Mouse (Mus musculus) lung, embryonic 14.5 days (tissue): Measurements from ENCODE around the gene Tfap2d. TPM values are rescaled to one million over a fixed set of nuclear protein-coding genes. Genes with fewer than 3 reads are reported as not detected.

Experiments used
- ATAC-seq: fragments of 200-750 bp; cut with Nextera tagmentation; 2 replicates; pipeline ENCODE4 v1.8.0; 2017; ENCODE audit warnings: mild to moderate bottlenecking, moderate TSS enrichment, moderate library complexity; ENCODE audit not compliant: insufficient read depth
- DNase-seq: peaks from one replicate; pipeline ENCODE4 v3.0.0-alpha.2; 2015
- H3K27ac ChIP-seq: fragments of 300-500 bp; sonication (generic); 2 replicates; pipeline ENCODE4 v1.5.1; 2014; ENCODE audit warnings: low read depth, mild to moderate bottlenecking, moderate library complexity
- H3K27me3 ChIP-seq: fragments of 300-500 bp; sonication (generic); 2 replicates; pipeline ENCODE4 v1.6.1; 2014; ENCODE audit warnings: low read length, control low read depth; ENCODE audit not compliant: insufficient read depth
- H3K36me3 ChIP-seq: fragments of 300-500 bp; sonication (generic); 2 replicates; pipeline ENCODE4 v1.6.1; 2014; ENCODE audit warnings: control low read depth; ENCODE audit not compliant: insufficient read depth
- H3K4me1 ChIP-seq: fragments of 300-500 bp; sonication (generic); 2 replicates; pipeline ENCODE4 v1.6.1; 2014; ENCODE audit warnings: antibody characterized with exemption, control low read depth; ENCODE audit not compliant: insufficient read depth
- H3K4me2 ChIP-seq: fragments of 300-500 bp; sonication (generic); 2 replicates; pipeline ENCODE4 v1.6.1; 2014; ENCODE audit warnings: mild to moderate bottlenecking
- H3K4me3 ChIP-seq: fragments of 300-500 bp; sonication (generic); 2 replicates; pipeline ENCODE4 v1.5.1; 2014; ENCODE audit warnings: low read depth, low read length
- H3K9ac ChIP-seq: fragments of 300-500 bp; sonication (generic); 2 replicates; pipeline ENCODE4 v1.6.1; 2014
- H3K9me3 ChIP-seq: fragments of 300-500 bp; sonication (generic); 2 replicates; pipeline ENCODE4 v1.6.1; 2016; ENCODE audit warnings: low read depth, low read length, control low read depth
- CTCF ChIP-seq: IDR thresholded peaks from 2 replicates; pipeline ENCODE4 v1.5.1; 2016; ENCODE audit warnings: antibody characterized with exemption, low read depth
- WGBS: fragments of 180-500 bp; shearing (Covaris S2); extraction: QIAGEN DNeasy Blood & Tissue Kit; methylation state at CpG from one replicate; pipeline ENCODE4 v1.1.7; 2014; 5-methylcytosine and 5-hydroxymethylcytosine counted together
- polyA plus RNA-seq: library from polyadenylated mRNA; unstranded; fragments of >200 nt; fragmentation: Nextera tagmentation; extraction: Ambion mirVana; gene quantifications from 2 replicates; pipeline ENCODE4 v1.2.1, GENCODE M21; 2014

Tfap2d gene
- polyA plus RNA-seq, 1 experiment from 2014 or later: not detected

DNA sequence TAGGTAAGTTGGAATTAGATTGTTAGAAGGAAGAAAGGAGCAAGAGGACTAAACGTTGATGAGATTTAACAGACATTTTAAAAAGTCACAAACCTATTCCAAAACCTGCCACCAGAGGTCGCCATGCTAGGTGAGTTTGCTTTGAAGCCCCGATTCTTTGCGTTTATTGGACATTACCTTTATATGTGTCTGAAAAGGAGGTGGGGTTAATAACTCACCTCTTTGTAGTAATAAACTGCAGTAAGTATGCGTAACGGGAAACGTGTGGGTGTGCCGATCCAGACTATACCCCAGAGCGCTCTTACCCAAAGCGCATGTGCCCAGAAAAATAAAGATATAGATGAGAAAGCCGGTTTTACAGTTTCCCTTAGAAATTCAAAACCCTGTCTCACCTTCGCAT lies 102.8 kb downstream of the Tfap2d start:
- Histone ChIP-seq H3K36me3 (no peaks in the 10 kb centered on the region), H3K4me2 (peak overlapping the region; percentile 55), H3K27ac (no peak overlapping the region), H3K4me3 (0 out of 2 replicates have a peak overlapping the region, but pooled peaks have one; percentile 12), H3K4me1 (no peaks in the 10 kb centered on the region), H3K27me3 (peaks cover 41% of the 10 kb centered on the region), H3K9ac (no peak overlapping the region), H3K9me3 (no peaks in the 10 kb centered on the region)
- no peak for ATAC-seq
- peak; percentile 76 for DNase-seq
- 5% methylated on average over 12 of the region's 12 CpGs for WGBS
- peak; percentile 76 for TF ChIP-seq CTCF

DNA sequence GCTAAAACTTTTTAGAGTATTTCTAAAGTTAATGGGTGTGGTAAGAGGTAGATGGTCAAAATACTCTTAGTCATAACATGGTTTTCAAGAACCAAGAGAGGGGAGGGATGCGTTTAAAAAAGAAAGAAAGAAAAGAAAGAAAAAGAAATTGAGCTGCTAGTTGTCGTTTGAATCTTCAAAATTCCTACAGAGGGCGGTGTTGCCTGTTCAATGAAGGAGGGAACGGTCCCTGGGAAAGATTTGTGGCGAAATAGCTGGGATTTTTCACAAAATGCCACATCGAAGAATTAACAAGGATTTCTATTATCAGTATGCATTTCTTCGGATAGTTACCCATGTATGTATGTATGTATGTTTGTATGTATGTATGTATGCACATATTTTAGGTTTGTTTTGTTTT lies 103.4 kb downstream of the Tfap2d start:
- DNase-seq (peak; percentile 74), ATAC-seq (peak; percentile 31; the same call in 1 of the 2 replicates)
- Histone ChIP-seq H3K9me3 (no peaks in the 10 kb centered on the region), H3K4me2 (peak overlapping the region; percentile 55; the same call in 1 of the 2 replicates), H3K4me3 (0 out of 2 replicates have a peak overlapping the region, but pooled peaks have one; percentile 12), H3K27ac (no peak overlapping the region), H3K27me3 (peaks cover 46% of the 10 kb centered on the region), H3K9ac (no peak overlapping the region), H3K36me3 (no peaks in the 10 kb centered on the region), H3K4me1 (no peaks in the 10 kb centered on the region)
- under 1% methylated on average over 7 of the region's 7 CpGs for WGBS
- peak; percentile 61 for TF ChIP-seq CTCF

- no peak overlapping the region for H3K4me3 ChIP-seq
- no peaks in the 10 kb centered on the region for H3K36me3 ChIP-seq
- no peak for DNase-seq
- peaks cover 60% of the 10 kb centered on the region for H3K27me3 ChIP-seq
- WGBS: 7% methylated on average over 4 of the region's 4 CpGs
- TF ChIP-seq CTCF: no peak
- no peaks in the 10 kb centered on the region for H3K4me1 ChIP-seq
- H3K27ac ChIP-seq: no peak overlapping the region
- no peaks in the 10 kb centered on the region for H3K9me3 ChIP-seq
- no peak for ATAC-seq
- H3K9ac ChIP-seq: no peak overlapping the region
- H3K4me2 ChIP-seq: no peak overlapping the region
Measured at GRCm38 (mm10) chr1:19207611-19208010, 104.8 kb downstream of the Tfap2d start.

DNA sequence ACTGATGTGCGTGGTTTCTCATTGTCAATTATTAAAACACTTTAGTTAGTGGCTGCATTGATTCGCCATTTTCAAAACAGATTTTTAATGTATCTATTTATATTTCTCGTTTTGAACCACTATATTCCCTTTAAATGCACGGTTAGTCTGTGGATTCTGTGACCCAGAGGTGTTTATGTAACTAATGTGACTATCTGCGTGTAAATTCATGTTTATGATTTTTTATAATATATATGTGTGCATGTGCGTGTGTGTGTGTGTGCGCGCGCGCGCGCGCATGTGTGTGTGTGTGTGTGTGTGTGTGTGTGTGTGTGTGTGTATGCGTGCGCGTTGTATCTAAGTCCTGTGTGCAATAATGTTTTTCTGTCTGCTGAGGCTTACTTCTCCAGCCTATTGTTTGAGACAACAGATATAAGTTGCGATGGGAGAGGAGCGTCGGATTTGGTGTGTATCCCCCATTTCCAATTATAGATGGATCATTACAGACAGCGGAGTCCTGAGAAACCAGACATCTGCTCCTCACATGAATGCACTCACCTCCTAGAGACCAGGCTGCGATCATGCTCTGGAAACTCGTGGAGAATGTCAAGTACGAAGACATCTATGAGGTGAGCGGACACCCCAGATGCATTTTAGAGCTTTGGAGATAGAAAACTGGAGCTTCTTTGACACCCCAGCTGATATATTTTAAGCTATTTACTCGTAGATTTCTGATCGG lies 106.0 kb downstream of the Tfap2d start, which contains the start of gene Tfap2b:
Tfap2b (plus strand) TSS at position 274 of the 718 bp plus-strand sequence.
- Histone ChIP-seq H3K9ac (no peak within 1 kb of the TSS), H3K4me3 (peak within 1 kb of the TSS; percentile 24), H3K4me2 (peak within 1 kb of the TSS; percentile 49), H3K27me3 (peaks cover 70% of the 10 kb centered on the region), H3K27ac (no peak within 1 kb of the TSS), H3K36me3 (no peaks in the 10 kb centered on the region), H3K4me1 (no peaks in the 10 kb centered on the region), H3K9me3 (no peaks in the 10 kb centered on the region)
- no peak for ATAC-seq
- WGBS: 3% methylated on average over 26 of the region's 26 CpGs
- DNase-seq: no peak
- no peak for TF ChIP-seq CTCF

- DNase-seq: peak; percentile 13
- H3K27ac ChIP-seq: no peak overlapping the region
- no peaks in the 10 kb centered on the region for H3K4me1 ChIP-seq
- TF ChIP-seq CTCF: no peak
- H3K4me3 ChIP-seq: no peak overlapping the region; the same call in 1 of the 2 replicates
- no peak overlapping the region for H3K9ac ChIP-seq
- H3K27me3 ChIP-seq: peaks cover 75% of the 10 kb centered on the region
- H3K36me3 ChIP-seq: no peaks in the 10 kb centered on the region
- WGBS: 1% methylated on average over 10 of the region's 10 CpGs
- H3K4me2 ChIP-seq: no peak overlapping the region
- no peak; the same call in 1 of the 2 replicates for ATAC-seq
- no peaks in the 10 kb centered on the region for H3K9me3 ChIP-seq
Measured at GRCm38 (mm10) chr1:19209359-19209745, 106.5 kb downstream of the Tfap2d start.

DNA sequence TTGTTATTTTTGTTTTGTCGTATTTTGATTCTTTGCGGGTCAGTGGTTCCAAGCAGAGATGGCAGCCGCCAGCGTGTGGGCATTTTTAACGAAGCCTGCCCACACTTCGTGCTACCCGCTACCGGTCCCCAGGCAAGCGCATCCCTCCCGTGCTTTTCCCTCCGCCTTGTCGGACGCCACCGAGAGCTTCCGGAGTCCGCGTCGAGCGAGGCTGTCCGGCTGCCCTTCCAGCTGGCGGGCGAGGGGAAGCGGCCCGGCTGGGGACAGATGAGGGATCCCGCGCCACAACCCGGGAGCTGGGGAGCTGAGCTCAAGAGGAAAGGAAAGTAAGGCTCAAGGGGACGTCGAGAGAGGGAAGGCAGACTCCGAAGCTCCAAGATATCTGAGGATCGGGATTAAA lies 107.0 kb downstream of the Tfap2d start:
- DNase-seq: peak; percentile 52
- Histone ChIP-seq H3K9ac (no peak overlapping the region), H3K27ac (no peak overlapping the region)

GRCm38 (mm10) chr1:19210215-19211032 lies 107.6 kb downstream of the Tfap2d start:
- H3K4me1 ChIP-seq: no peaks in the 10 kb centered on the region
- H3K9ac ChIP-seq: no peak overlapping the region
- H3K27me3 ChIP-seq: peaks cover 86% of the 10 kb centered on the region
- H3K36me3 ChIP-seq: no peaks in the 10 kb centered on the region
- WGBS: under 1% methylated on average over 29 of the region's 30 CpGs
- H3K27ac ChIP-seq: no peak overlapping the region
- H3K4me2 ChIP-seq: peak overlapping the region; percentile 49
- DNase-seq (peak; percentile 39), ATAC-seq (peak; percentile 54; the same call in 1 of the 2 replicates)
- no peaks in the 10 kb centered on the region for H3K9me3 ChIP-seq
- peak overlapping the region; percentile 24 for H3K4me3 ChIP-seq
- TF ChIP-seq CTCF: no peak

More for the DNA sequence above, 107.0 kb downstream of the Tfap2d start:
- WGBS: under 1% methylated on average over 31 of the region's 31 CpGs
- peaks cover 80% of the 10 kb centered on the region for H3K27me3 ChIP-seq
- no peaks in the 10 kb centered on the region for H3K4me1 ChIP-seq
- peak overlapping the region; percentile 49 for H3K4me2 ChIP-seq
- H3K36me3 ChIP-seq: no peaks in the 10 kb centered on the region
- no peak for TF ChIP-seq CTCF
- H3K9me3 ChIP-seq: no peaks in the 10 kb centered on the region
- ATAC-seq: peak; percentile 52; the same call in 1 of the 2 replicates
- H3K4me3 ChIP-seq: peak overlapping the region; percentile 24
